Mouse (Mus musculus) Patski (cell line): ENCODE data around the gene Trpc4. TPM values are rescaled to one million over a fixed set of nuclear protein-coding genes. Genes with fewer than 3 reads are reported as not detected.

Experiments used
- ATAC-seq: fragments of 100-300 bp; one replicate; pipeline ENCODE4 v1.8.0; 2021
- CTCF ChIA-PET: fragments of 350-600 bp; sonication (Branson Sonifier 250); formaldehyde crosslinking; loops from one replicate; lab custom pipeline; 2022; ENCODE audit warnings: inconsistent platforms; lab: Charles Lee
- POLR2A ChIA-PET: fragments of 350-600 bp; sonication (Branson Sonifier 250); formaldehyde crosslinking; loops from one replicate; lab custom pipeline; 2022; ENCODE audit warnings: antibody characterized with exemption, inconsistent platforms; lab: Charles Lee
- DNase-seq: peaks from one replicate; pipeline ENCODE4 v3.0.0-alpha.2; 2011; ENCODE audit warnings: low read depth, low spot score
- H3K27me3 ChIP-seq: fragments of 371-371 bp; one replicate; pipeline ENCODE4 v1.5.1; 2021
- CTCF ChIP-seq: fragments of 100-300 bp; IDR thresholded peaks from one replicate; pipeline ENCODE4 v1.5.1; 2021
- in situ Hi-C: fragments of 300-500 bp; cut with MboI; formaldehyde crosslinking; loops from 3 replicates; pipeline ENCODE4 v1.11.1; 2018; ENCODE audit warnings: low pct_unique_long_range_greater_than_20kb, mixed read lengths
- polyA plus RNA-seq: library from polyadenylated mRNA; unstranded; gene quantifications from one replicate; pipeline ENCODE4 v1.2.3, GENCODE M21; 2021

Trpc4 gene
- polyA plus RNA-seq, 1 experiment from 2014 or later = 0.03 TPM

- POLR2A ChIA-PET = no interaction called here
- CTCF ChIA-PET = interaction anchor here (0.9 to 2.1 kb wide), 5 partner anchors 18 to 312 kb away, joined by 3 to 9 read pairs (median 3); no protein-coding TSS in a partner anchor
- in situ Hi-C loops = loop anchor here (5.0 to 25.0 kb wide), 2 partner anchors 61 to 176 kb away; no protein-coding TSS in a partner anchor
- DNase-seq (peak; percentile 39), ATAC-seq (no peak)
- H3K27me3 ChIP-seq = no peaks in the 10 kb centered on the region
- TF ChIP-seq CTCF = no peak
Measured at GRCm38 (mm10) chr3:54361656-54362055, 205.8 kb downstream of the Trpc4 start.

Other genes starting within 250 kb of the Trpc4 start
- 26.6 TPM for gene Postn, start 205.1 kb downstream of the Trpc4 start, polyA plus RNA-seq